Mouse (Mus musculus) natural killer cell, adult 2 months (primary cell): ENCODE data around the gene Eif1b.

ENCODE experiments used
- DNase-seq, 2 experiments: peaks; one replicate each; pipeline ENCODE4 v3.0.0; 2022; ENCODE audit warnings: low spot score in 2 of 2

The Eif1b gene

DNA sequence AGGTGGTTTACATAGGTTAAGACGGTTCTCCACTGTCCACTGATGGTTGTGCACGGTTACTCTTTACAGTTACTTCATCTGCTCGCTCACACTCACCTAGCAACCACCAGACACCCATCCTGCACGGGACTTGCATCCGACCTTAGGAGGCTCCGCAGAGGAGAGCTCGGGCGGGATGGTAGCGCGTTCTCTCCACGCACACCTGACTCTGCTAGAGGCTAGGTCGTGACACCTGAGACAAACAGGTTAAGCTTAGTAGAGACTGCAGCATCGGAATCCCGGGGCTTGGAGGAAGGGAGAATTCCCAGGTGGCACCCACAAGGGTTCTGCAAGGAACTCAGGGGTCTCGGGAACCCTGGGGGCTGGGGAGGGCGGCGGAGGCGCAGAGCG is at the start of gene Eif1b:
Gene Eif1b (plus strand): TSS at position 223 of the 390 bp plus-strand sequence.
- peak in 1 of 2 experiments; percentile 22 for DNase-seq

DNA sequence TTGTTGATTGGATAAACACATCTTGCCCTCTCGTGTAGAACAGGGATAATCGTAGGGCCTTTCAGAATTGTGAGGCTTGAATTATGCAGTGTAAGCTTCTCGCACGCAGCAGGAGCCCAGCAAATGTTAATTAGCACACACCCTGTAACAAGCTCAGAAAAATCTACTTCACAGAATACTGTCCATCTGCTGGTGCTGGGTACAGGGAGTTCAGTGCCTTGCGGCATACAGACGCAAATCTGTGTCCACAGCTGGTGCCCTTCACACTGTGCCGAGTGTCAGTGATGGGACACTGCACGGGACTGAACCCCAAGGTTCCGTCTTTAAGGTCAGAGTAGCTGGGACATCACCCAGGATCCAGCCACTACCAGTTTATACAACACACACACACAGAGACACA is 47.4 kb upstream of the Eif1b start:
- DNase-seq: no peak

DNA sequence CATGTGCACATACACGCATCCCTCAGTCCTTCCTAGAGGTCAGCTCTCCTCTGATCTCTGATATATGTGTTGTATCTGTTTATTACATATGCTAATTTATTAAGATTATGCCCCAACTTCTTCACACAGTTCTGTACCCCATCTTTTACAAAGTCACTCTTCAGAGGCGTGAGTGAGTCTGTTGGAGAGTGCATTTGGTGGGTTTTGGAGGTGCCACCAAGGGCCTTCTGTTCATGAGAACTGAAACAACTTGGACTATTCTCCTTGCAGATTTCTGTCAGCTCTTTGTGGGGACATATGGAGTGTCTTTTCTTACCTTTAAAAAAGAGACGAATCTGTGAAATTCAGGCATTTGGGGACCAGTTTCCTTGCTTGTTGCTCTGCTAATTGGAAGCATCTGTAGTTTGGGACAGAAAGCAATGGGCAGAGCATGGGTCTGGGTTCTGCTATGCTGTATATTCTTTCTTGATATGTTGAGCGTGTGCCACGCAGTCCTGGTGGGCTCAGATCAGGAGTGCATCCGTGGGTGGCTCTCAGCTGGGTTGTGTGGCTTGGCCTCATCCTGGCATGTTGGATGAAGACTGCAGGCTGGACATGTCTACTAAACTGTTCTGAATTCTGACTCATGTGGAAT is 42.2 kb upstream of the Eif1b start:
- DNase-seq: no peak

DNA sequence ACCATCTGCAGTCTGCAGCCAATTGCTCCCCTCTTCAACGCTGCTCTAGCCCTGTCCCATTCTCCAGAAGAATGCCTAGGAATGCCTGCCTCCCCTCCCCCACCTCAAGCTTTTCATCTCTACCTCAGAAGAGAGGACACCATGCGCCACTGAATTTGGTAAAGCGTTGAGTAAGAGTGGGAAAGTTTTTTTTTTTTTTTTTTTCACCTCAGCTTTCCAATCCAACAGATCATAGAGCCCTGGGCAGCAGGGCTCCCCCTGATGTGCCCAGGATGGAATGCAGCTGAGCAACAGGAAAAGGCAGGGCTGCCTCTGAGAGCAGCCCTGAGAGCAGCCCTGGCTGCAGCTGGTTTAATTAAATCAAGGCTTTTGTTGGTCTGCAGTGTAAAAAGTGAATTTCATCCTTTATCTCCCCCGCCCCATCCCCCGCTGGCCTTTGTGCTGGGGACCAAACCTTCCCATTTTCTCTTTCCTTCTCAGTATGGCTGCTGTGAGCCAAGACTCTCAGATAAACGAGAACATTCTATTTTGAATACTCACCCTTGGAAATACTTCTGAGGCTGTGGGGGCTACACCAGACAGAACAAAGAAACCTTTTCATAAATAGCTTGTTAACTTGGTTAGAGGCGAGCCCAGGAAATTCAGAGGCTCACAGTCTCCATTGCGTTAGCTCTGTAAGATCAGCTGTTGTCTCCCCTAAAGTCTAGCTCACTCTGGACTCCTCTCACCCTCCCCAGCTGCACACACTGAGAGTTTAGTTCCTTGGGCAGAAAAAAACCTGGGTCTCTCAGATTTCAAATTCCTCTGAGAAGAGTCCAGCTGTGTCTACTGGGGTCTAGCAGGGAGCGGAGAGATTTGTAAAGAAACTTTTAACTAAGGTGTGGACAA is 36.0 kb upstream of the Eif1b start:
- DNase-seq: no peak

DNA sequence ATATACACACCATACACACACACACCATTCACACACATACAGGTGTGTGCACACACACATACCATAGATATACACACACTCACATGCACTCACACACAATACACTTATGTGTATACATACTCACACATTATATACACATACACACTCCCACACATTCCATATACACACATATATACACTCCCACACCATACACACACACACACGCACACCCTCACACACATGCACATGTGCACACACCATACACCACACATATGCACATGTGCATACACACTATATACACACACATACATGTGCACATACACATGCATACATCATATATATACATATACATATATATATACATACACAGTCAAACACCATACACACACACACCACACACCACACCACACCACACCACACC is 21.6 kb upstream of the Eif1b start:
- no peak for DNase-seq

DNA sequence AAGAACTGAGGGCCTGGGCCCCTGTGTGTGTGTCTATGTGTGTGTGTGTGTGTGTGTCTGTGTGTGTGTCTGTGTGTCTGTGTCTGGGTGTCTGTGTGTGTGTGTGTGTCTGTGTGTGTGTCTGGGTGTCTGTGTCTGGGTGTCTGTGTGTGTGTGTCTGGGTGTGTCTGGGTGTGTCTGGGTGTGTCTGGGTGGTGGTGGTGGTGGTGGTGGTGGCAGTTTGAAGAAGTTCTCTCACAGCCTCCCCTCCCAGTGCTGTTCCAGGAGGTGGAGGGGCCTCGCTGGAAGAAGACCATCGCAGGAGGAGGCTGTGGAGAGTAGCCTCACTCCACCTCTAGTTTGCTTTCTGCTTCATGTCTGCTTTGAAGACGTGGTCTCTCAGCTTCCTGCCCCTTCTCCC is 10.4 kb upstream of the Eif1b start:
- no peak for DNase-seq

DNA sequence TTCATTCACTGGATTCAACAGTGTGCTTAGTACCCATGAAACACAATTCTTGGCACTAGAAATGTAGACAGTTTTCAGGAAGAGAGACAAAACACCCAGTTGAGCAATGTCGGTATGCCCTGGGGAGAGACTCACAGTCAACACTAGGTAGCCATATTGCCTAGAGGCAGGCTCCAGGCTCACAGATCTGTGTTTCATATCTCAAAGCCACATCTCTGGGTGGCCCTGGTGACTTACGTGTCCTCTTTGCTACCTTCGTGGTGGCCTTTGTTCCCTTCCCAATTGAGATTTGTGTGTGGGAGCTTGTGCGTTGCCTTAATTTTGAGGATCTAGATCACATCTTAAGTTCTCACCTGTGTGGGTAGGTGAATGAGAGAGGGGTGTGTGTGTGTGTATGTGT is 9.7 kb upstream of the Eif1b start:
- no peak for DNase-seq

DNA sequence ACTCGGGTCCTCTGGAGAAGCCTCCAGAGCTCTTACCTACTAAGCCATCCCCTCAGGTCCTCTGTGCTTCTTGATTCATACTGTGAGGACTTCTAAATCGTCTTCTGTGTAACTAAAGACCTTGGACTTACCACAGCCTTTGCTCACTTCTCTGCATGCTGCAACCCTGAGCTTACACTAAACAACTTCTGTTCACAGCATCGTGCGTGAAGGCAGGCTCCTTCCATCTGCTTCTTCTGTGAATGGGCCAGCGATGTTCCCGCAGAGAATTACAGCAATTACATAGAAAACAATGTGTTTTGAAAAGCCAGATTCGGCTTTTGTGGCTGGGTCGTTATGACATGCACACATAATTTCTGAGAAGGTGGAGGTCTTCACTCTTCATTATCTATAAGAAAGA is 8.9 kb upstream of the Eif1b start:
- no peak for DNase-seq

DNA sequence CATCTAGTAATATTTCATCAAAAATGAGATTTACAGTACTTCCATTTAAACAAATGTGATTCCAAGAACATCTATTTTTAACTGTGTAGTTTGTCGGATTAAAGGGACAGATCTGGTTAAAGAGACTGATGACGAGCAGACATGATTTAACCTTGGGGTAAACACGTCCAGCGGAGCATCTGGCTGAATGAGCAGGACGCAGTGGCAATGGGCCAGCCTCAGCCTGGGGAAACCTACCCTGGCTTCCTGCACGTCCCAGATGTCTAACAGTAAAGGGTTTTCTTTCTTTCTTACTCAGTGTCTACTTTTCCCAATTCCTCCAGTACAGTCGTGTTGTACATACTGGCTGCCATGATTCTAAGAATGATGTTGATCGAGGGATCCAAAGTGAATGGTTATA is 5.0 kb upstream of the Eif1b start:
- DNase-seq: no peak

DNA sequence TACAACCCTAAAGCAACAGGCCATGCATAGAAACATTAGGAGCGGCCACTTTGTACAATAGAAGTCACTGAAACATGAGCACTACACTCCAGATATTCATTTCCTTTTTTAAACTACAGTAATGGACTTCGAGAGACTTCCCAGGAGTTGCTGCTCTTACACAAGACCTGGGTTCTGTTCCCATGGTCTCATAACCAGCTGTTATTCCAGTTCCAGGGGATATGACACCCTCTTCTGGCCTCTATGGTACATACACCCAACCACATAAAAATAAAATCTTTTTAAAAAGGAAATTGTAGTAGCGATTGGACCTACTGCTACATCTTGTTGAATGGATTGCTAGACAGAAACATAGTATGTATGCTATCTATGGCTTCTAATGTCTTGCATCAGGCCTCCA is 523 bp upstream of the Eif1b start:
- DNase-seq: no peak

DNA sequence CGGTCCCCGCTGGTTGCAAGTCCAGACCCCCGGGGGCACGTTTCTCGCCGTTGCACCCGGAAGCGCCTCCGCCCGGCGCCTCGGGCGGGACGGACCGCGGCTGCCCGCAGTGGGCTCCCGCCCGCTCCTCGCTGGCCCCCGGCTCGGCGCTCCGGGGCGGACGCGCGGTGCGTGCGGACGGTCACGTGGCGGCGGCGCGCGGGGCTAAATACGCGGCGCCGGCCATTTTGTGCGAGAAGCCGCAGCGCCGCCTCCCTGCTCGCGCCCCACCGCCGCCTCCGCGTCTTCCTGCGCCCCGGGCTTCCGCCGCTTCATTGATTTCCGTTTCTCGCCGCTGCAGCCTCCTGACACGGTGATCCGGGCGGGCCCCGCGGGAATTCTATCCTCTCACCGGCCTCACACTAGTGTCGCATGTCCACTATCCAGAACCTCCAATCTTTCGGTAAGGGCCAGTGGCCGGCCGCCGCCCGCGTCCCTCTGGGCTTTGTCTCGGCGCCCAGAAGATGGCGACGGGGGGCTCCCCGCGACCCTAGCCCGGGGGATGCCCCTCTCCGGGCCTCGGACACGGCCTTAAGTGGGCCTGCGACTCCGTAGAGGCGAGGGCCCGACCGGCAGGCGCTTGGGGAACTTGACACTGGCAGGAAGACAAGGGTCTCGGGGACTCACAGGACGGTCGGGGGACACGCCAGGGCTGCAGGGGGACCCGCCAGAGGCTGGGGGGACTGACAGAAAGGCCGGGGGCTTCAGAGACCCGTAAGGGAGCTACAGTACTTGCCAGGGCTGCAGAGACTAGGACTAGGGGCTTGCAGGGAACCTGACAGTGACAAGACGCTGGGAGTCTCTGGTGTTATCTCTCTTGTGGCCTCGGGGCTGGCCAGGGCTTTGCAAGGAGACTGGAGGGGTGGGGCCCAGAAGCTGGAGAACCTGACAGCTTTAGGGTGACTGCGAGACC is 644 bp downstream of the Eif1b start:
- DNase-seq: peak; percentile 55 to 69

DNA sequence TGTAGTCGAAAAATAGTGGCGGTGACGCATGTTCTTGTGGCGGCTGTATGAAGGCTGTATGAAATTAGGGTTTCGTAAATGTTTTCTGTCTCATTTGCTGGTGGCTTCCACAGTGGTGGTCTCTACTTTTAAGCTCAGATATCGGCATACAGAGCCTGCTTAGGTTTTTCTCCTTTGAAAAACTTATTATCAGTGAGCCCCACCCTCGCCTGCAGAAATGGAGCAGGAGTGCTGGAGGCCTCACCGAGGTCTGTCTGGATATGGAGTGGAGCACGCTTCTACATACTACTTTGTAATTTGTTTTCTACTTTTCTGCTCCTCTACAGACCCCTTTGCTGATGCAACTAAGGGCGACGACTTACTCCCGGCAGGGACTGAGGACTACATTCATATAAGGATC is 1.7 kb downstream of the Eif1b start:
- DNase-seq: no peak

DNA sequence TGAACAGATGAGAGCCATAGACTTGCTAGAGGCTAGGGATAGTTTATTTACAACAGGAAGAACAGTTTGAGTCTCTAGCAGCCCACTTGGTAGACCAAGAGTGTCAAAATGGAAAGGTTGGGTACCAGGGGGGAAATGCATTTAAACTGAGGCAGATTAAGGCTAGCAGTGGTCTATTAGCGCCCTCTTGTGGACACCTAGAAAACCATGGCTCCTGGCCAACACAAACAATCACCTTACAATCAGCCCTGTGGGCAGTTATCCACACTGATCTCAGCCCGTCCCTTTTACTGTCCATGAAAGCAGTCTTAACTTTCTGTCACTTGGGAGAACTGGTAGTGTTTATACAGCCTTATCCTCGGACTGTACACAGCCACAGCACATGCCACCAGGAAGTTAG is 4.7 kb downstream of the Eif1b start:
- peak; percentile 55 to 65 for DNase-seq

DNA sequence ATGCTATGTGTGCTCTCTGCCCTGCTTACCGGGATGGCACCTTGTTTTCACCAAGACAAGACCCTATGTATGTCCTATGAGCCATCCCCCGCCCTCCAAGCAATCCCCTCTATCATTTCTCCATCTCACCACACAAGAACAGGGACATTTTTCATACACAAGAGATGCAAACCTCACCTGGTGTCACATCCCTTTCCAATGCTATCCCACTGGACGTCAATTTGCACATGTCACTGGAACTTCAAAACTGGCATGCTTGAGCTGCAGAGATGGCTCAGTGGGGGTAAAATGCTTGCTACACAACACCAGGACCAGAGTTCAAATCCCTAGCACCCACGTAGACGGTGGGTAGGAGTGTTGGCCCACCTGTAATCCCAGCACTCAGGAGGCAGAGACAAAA is 6.0 kb downstream of the Eif1b start:
- no peak for DNase-seq

DNA sequence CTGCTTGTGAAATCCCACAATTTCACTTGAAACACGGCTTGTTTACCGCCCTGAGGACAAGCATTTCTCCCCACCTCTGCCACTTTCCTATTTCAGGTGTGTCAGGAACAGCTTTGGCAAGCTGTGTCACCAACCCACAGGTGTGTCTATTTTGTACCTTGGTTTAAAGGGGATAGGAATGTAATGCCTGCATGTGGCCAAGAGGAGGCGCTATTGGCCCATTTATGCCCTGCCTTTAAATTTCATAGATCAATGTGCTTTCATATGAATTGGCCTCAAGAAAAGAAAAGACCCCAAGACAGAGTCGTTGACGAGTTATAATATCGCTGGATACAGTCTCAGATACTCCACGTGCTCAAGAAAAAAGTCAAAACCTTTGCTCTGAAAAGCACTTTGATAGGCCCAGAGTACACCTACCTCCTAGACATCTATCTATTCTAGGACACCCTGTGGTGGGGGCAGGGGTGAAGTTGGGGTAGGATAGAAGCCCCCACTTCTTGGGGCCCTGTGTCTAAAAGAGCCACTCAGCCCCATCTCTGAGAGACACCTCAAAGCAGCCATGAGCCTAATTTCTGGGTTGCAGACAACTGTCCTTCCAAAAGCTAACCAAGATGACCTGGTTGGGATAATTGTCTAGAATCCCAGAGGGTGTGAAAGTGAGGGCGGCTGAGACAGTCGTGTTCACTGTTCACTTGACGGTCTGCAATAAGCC is 9.3 kb downstream of the Eif1b start:
- no peak for DNase-seq

DNA sequence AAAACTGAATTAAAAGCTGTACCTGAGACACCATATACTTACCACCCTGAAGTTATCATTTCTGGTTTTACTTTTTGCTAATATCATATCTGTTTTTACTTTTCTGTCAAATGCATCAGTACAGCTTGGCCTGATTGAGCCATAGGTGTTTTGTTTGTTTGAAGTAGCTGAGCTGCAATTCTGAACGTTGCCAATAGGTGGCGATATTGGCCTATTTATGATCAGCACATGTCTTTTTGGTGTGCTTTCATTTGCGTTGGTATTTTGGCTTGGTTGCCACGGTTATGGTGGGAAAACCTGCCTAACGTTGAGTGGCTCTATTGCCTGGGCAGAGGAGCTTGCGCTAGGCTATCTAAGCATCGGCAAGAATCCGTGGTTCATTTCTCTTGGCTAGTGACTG is 10.0 kb downstream of the Eif1b start:
- peak; percentile 65 to 75 for DNase-seq

DNA sequence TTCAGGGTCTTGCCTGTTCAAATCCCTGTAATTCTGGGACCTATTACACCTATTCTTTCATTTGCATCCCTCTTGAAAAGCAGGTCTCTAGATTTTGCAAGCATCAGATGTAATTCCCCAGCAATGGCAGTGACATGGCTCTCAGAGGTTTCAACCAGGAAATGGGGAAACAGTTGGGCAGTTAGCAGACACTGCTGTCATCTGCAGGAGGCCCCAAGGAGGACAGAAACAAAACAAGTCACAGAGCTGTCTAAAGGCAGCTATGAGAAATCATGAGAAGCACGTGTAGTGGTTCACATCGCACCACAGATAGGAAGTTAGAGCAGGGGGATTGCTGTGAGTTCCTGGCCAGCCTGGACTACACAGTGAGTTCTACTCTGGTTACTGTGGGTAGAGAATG is 12.4 kb downstream of the Eif1b start:
- no peak for DNase-seq

DNA sequence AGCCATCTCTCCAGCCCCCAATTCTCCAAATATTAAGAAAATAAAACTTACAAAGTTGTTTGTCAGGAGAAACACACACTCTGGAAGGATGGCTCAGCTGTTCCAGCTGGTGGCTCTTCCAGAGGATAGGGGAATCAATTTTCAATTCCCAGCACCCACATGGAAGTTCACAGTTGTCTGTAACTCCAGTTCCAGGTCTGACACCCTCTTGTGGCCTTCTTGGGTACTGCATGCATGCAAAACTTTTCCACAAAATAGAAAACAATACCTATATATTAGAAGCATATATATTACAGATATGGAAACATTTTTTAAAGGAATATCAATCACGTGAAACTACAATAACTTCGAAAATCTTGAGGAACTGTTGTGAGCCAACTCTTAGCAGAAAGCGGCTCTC is 19.7 kb downstream of the Eif1b start:
- DNase-seq: peak in 1 of 2 experiments; percentile 7

DNA sequence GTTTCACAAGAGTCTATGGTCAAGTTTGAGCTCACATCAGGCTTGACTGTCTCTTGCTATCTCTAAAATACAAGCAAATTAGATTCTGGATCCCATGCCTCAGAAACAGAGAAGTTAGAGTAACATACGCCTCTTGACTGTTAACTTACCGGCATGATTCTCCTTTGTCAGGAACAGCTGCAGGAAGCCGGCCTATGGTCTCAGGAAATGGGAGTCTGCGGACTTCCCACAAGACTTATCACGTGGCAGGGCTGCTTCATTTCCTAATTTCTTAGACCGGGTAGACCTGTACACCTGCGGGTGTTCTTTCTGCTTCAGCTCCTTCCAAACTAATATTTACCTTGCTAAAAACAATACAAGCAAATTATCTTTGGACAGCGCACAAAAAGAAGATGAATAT is 24.7 kb downstream of the Eif1b start:
- no peak for DNase-seq

DNA sequence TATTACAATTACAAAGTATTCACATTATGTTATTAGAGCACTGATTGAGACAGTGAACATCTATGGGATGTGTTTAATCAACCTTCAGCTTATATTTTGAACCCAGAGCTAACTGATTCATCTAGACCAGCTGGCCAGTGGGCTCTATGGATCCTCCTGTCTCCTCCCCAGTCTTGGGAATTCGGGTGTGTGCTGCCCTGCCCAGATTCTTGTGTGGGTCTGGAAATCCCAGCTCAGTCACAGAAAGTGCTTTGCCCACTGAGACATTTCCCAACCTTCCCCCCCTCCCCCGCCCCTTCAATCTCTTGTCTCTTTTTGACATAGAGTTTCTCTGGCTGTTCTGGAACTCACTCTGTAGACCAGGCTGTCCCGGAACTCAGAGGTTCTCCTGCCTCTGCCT is 26.9 kb downstream of the Eif1b start:
- no peak for DNase-seq

DNA sequence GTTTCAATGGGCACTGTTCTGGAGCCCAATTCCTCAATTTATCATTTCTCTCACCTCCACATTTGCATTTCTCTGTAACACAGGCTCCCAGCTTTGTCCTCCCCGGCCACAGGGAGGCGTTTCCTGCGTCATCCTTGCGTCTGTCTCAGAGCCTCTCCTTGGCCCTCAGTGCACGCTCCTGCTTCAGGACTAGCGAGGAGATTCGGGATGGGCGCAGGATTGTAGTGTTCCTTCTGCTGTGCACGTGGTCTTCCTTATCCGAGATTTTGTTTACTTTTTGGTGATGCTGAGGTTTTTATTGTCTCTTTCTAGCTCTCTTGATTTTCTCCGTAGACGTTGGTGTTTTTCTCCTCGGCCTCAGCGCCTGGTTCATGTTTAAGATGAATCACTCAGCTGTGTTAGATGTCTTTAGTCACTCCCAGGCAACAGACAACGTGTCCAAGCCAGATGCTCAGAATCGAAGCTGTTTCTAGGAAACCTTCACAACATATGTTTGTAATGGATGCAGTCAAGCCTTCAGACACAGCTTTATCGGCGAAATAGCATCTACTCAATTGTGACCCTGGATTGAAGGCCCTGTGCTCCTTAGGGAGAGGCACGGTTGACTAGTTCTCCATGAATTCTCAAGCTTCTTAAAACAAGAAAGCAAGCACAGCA is 27.6 kb downstream of the Eif1b start:
- DNase-seq: no peak
